Mouse (Mus musculus) lung, postnatal 0 days (tissue): Measurements from ENCODE around the gene Syndig1.

Experiments used
- CTCF ChIP-seq: IDR thresholded peaks from 2 replicates; pipeline ENCODE4 v1.5.1; 2016; ENCODE audit warnings: antibody characterized with exemption, mild to moderate bottlenecking
- EP300 ChIP-seq: IDR thresholded peaks from 2 replicates; pipeline ENCODE4 v1.6.1; 2016; ENCODE audit warnings: antibody characterized with exemption, mild to moderate bottlenecking, control low read depth

DNA sequence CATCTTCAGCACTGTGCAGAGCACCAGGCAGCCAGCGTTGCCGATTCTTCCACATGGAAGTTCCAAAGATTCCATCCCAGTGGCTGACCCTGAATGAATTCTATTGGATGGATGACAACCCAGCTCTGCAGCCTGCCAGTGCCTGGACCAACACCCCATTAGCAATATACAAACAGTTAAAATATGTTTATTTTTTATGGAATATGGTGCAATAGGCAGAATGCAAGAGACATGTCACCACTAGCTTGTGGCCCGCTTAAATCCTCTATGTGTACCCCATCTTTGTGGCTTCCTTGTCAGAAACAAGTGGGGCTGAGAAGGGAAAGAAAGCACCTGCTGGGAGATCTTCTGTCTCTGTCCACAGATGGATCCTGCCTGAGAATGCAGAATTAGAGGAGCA lies 174.5 kb downstream of the Syndig1 start:
- TF ChIP-seq CTCF (no peak), EP300 (no peak)
